Mouse (Mus musculus): ENCODE data around the gene Stat3.

GRCm38 (mm10) chr11:100980438-100980837 is 41.1 kb upstream of the Stat3 start:
- TF ChIP-seq CTCF (conservative IDR thresholded peaks at IDR 0.05; ENCODE audit: low read length) = no peak
- TF ChIP-seq POU5F1 (IDR thresholded peaks at IDR 0.05; ENCODE audit: borderline replicate concordance, low read length) = no peak
- no peak for TF ChIP-seq NANOG (IDR thresholded peaks at IDR 0.05; ENCODE audit: borderline replicate concordance, low read length)

All from E14TG2a.4 (cell line).